Mouse (Mus musculus): Measurements from ENCODE around the gene Slc44a3.

The Slc44a3 gene

DNA sequence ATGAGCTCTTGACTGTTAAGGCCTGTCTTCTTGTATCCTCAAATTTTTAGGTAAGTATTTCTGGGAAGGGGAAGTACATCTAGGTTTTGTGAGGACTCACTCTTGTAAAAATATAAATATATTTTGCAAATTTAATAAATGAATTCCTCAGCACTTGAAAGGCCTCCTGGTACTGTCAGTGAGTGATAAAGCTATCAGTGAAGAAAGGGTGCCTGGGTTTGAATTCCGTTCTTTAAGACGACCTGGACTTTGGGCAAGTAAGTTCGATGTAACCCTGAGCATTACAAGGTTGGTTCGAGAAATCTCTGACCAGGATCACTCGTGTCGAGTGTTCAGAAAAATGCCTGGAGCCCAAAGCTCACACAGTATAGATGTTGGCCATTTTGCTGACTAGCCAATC is 98.8 kb downstream of the Slc44a3 start:
- CTCF ChIA-PET, result interaction anchor here in 2 of 4 experiments (0.6 to 1.5 kb wide), 3 partner anchors 18 to 48 kb away, joined by 3 read pairs; no protein-coding TSS in a partner anchor
- POLR2A ChIA-PET, result interaction anchor here in 3 of 4 experiments (0.6 to 20.9 kb wide), 34 partner anchors 10 to 382 kb away, joined by 3 to 463 read pairs (median 5); partner anchors contain the start of gene Abcd3 (in 1 of the 3)

DNA sequence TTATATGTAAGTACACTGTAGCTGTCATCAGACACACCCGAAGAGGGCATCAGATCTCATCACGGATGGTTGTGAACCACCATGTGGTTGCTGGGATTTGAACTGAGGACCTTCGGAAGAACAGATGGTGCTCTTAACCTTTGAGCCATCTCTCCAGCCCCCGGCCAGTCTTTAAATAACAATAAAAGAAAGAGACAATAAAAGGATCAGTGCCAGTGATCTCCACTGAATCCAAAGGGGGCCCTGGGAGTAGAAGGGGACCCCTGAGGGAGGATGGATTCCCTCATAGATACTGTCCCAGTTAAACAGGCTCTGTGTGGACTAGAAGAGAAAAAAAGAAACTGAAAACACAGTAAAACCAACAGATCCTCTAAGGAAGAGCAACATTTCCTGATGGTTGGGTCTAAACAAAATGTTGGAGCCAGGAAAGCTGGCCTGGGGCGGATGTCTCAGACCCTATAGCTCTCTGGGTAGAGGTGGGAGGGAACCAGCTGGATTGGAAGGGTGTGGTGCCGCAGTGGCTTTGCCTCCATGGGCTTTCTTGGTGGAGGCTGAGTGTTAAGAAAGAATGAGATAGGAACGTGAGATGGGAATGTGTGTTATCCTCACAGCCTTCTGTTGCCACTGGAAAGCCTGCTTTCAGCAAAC is 101.8 kb downstream of the Slc44a3 start:
- POLR2A ChIA-PET, result interaction anchor here (0.5 to 20.9 kb wide), 60 partner anchors 11 to 381 kb away, joined by 3 to 463 read pairs (median 5); partner anchors contain the start of genes Alg14 (in 2 of the 4) and Rwdd3 (in 1 of the 4)
- CTCF ChIA-PET, result interaction anchor here in 3 of 4 experiments (0.5 to 0.7 kb wide), 4 partner anchors 106 to 123 kb away, joined by 3 to 9 read pairs (median 4); no protein-coding TSS in a partner anchor

DNA sequence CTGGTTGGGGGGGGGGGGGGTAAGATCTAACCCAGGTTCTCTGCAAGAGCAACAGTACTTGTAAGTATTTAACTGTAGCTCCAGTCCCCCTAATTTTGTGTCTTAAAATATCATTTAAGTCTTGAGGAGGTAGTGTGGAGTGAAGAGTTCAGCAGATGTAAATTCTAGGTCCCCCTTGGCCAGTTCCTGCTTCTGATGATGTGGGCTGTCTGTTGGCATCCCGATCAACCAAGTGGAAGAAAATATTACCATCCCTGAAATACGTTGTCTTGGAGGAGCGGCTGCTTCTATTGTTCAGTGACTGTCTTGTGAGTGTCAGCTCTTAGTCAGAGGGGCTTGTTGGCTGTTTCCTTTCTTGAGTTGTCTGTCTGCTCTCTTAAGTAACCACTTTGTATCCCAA is 102.7 kb downstream of the Slc44a3 start:
- CTCF ChIA-PET, result interaction anchor here in 2 of 4 experiments (0.6 kb wide), 4 partner anchors 14 to 752 kb away, joined by 3 to 8 read pairs (median 3); no protein-coding TSS in a partner anchor

DNA sequence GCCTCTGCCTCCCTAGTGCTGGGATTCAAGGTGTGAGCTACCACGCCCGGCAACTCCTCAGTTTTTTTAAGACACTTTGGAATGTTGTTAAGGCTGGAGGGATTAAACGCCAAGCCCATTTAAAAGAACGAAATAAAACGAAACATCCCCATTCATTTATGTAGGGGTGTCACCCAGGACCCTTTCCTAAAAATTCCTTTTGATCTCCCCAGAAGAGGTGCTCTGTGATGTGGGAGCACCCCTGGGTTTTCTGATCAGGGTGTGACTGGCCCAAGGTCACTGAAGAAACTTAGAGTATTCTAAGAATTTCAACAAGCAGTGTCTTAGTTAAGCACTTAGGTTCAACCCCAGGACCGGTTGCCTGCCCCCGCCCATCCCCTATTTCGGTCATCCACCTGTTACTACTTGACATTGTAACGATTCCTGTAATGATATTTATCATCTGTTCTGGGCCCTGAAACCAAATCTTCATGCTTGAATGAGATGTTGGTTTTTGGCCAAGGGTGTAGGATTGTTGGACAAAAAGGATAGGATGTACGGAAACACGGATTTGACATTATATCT is 103.4 kb downstream of the Slc44a3 start:
- ChIA-PET CTCF (interaction anchor here in 2 of 4 experiments (0.6 to 0.7 kb wide), 3 partner anchors 14 to 498 kb away, joined by 3 to 8 read pairs (median 3); partner anchors contain the start of gene Rwdd3 (in 1 of the 2)), POLR2A (interaction anchor here (0.6 to 20.9 kb wide), 53 partner anchors 8 to 386 kb away, joined by 3 to 463 read pairs (median 4); partner anchors contain the start of genes Abcd3 (in 1 of the 4) and Alg14 (in 1 of the 4))

More for the DNA sequence above, 102.7 kb downstream of the Slc44a3 start:
- POLR2A ChIA-PET, result interaction anchor here (0.6 to 20.9 kb wide), 46 partner anchors 12 to 322 kb away, joined by 3 to 463 read pairs (median 5); partner anchors contain the start of gene Rwdd3 (in 1 of the 4)

DNA sequence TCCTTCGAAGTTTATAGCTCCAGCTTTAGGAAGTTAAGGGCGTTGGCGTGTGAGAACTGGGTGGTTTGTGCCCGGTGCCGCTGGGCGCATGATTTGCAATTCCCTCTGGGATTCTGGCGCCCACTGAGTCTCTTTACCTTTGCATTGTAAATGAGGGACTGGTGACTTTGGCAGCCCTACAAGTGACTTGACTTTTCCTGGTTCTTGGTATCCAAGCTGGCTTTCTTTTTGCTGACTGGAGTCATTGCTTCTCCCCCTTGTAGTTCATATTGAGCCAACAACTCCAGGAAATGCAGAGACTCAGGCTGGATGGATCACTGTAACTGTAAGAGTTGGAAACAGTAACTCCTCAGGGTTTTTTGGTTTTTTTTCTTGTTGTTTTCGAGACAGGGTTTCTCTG is 104.0 kb downstream of the Slc44a3 start:
- POLR2A ChIA-PET, result interaction anchor here (0.5 to 20.9 kb wide), 49 partner anchors 8 to 387 kb away, joined by 3 to 463 read pairs (median 4); partner anchors contain the start of genes Abcd3 (in 1 of the 4) and Alg14 (in 1 of the 4)

DNA sequence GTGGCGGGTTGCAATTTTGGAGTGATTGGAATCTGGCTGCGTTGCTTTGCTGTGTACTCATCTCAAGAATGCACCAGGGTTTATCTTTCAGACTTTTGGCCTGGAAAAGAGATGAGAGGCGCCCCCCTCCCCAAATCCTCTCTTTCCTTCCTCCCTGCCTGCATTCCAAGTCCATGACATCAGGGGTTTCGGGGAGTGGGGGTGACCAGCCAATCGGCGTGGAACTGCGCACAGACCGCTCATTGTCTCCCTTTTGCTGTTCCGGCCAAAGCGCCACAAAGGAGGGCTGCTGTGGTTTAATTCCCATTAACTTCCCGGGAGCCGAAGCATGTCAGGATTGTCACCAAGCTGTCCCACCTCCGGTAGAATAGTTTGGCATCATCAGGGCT is 104.7 kb downstream of the Slc44a3 start:
- ChIA-PET POLR2A (interaction anchor here (0.5 to 20.9 kb wide), 34 partner anchors 9 to 328 kb away, joined by 3 to 463 read pairs (median 5); no protein-coding TSS in a partner anchor), CTCF (interaction anchor here in 1 of 4 experiments (0.6 kb wide), 1 partner anchor 185 kb away, joined by 3 read pairs; no protein-coding TSS in a partner anchor)

More for the DNA sequence above, 104.0 kb downstream of the Slc44a3 start:
- CTCF ChIA-PET, result interaction anchor here in 1 of 4 experiments (0.7 kb wide), 1 partner anchor 257 kb away, joined by 3 read pairs; the partner anchor contains the start of gene Rwdd3

DNA sequence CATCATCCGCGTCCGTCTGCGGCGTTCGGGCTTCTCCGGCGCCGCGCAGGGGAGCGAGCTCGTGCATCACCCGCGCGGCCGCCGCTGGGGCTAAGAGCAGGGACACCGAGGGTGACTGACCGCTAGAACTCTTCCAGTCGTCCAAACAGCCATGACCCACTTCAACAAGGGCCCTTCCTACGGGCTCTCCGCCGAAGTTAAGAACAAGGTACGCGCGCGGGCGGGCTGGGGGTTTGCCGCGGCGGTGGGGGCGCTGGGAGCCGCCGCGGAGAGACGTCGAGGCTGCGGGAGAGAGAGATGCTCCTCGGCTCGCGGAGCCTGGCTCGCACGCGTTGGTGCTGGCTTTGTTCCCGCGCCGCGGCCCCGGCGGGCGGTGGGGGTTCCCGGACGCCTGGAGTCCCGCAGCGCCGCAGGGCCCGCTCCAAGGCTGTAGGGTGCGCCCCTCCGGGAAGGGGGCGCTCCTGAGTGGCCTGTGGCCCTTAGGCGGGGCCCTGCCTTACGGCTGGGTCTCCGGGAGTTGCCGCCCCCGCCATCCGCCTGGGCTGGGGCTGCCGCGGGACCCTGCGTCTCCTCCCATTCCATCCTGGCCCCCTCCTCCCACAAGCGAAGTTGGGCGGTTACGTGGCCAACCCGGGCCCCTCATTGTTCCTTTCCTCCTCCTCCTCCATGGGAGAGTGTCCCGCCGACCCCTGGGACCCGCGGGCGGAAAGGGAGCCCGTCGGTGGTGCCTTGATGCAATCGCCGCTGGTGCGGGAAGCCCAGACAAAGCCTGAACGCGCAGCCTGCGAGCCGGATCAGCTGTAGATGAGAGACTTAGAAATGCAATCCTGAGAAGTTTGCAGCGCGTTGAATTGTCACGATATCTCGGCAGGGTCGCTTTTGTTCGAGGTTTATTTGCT is 105.3 kb downstream of the Slc44a3 start:
- ChIA-PET CTCF (interaction anchor here in 2 of 4 experiments (0.6 to 1.2 kb wide), 2 partner anchors 185 to 265 kb away, joined by 3 read pairs; no protein-coding TSS in a partner anchor), POLR2A (interaction anchor here (0.6 to 20.9 kb wide), 29 partner anchors 8 to 848 kb away, joined by 3 to 463 read pairs (median 6); partner anchors contain the start of gene Alg14 (in 1 of the 4))

DNA sequence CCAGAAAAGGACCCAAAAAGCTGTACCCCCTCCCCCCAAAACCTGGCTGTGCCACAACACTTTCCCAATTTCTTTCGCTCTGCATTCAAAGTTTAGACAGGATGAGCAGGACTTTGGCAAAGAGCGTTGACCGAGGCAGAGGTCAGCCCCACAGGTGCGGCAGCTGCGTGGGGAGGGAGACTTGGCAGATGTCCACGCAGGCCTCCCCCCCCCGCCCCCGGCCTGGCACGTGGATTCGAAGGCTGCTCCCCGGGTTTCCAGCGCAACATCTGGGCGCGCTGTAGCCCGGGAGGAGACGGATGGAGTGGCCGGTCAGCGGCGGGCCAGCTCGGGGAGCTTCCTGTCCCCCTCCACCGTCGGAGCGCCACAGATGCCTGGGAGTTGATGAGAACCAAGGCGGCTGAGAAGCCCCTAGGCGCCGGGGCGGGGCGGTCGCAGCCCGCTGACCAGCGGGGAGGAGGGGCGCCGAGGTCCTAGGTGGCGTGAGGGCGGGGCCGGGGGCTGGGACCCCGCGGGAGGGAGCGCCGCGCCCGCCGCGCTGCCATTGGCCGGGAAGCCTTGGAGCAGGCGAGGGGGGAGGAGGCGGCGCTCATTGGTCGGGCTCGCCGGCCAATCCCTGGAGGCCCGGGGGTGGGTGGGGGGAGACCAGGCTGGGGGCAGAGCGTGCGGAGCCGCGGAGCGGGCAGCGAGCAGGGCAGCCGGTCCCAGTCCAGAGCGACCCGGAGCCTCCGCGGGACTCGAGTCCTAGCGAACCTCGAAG is 106.2 kb downstream of the Slc44a3 start, which contains the start of gene Cnn3:
Gene Cnn3 (plus strand): TSS at position 637 of the 760 bp plus-strand sequence.
- POLR2A ChIA-PET, result interaction anchor here in 3 of 4 experiments (0.5 to 20.9 kb wide), 36 partner anchors 9 to 848 kb away, joined by 3 to 463 read pairs (median 3); partner anchors contain the start of genes Alg14 (in 2 of the 3) and Slc44a3 (in 1 of the 3)
- CTCF ChIA-PET, result interaction anchor here in 1 of 4 experiments (0.7 to 1.2 kb wide), 2 partner anchors 40 to 264 kb away, joined by 3 to 4 read pairs; no protein-coding TSS in a partner anchor

DNA sequence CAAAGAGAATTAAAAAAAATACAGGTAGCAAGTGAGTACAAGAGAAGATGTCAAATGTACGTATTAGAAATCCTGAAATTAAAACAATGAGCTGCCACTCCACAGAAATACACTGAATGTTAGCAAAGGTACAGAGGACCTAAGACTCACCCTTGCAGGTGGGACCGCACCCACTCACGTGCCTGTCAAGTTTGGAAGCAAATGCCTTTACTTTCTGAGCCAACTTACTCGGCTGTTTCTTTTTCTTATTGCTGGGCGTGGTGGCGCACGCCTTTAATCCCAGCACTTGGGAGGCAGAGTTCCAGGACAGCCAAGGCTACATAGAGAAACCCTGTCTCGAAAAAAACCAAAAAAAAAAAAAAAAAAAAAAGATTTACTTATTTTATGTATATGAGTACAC is 109.8 kb downstream of the Slc44a3 start:
- POLR2A ChIA-PET, result interaction anchor here in 3 of 4 experiments (0.7 to 14.2 kb wide), 17 partner anchors 8 to 1117 kb away, joined by 3 to 463 read pairs (median 5); partner anchors contain the start of gene Cnn3 (in 2 of the 3)
- CTCF ChIA-PET, result interaction anchor here in 1 of 4 experiments (0.6 kb wide), 1 partner anchor 117 kb away, joined by 3 read pairs; no protein-coding TSS in a partner anchor

DNA sequence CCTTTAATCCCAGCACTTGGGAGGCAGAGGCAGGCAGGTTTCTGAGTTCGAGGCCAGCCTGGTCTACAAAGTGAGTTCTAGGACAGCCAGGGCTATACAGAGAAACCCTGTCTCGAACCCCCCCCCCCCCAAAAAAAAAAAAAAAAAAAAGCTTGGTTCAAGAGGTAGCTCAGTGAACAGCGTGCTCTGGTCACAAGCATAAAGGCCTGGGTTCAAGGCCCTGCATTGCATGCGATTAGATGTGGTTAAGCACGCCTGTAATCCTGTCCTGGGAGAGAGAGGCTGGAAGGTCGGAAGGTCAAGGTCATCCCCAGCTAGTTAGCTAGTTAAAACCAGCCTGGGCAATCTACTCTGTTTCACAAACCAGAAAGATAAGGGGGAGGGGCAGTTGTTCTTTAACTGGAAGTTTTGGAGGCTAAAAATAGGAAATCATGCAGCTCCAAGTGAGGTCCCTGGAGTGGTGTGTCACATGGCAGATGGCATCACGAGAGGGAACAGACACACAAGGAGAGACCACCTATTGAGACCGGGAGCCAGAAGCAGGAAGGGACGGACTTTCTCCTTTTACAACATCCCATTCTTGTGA is 113.3 kb downstream of the Slc44a3 start:
- ChIA-PET POLR2A (interaction anchor here (0.6 to 14.2 kb wide), 123 partner anchors 8 to 1813 kb away, joined by 3 to 463 read pairs (median 5); partner anchors contain the start of genes Cnn3 (in 3 of the 4), Alg14 (in 2 of the 4) and Abcd3 (in 1 of the 4)), CTCF (interaction anchor here in 3 of 4 experiments (0.6 to 0.9 kb wide), 3 partner anchors 66 to 93 kb away, joined by 3 read pairs; no protein-coding TSS in a partner anchor)

DNA sequence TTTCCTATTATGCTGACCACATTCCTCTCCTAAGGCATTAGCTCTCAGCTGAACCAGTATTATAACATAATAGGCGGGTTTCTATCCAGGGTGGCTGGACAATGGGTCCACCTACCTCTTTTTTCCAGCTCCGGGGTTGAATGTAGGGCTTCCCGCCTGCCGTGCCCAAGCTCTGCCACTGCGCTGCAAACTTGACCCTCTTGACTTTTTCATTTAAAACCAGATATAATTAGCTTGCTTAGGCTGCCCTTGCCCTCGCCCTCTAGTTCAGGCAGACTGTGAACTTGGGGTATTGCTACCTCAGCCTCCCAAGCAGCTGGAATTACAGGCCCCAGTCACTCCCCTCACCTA is 114.0 kb downstream of the Slc44a3 start:
- POLR2A ChIA-PET, result interaction anchor here (0.5 to 14.2 kb wide), 112 partner anchors 8 to 397 kb away, joined by 3 to 463 read pairs (median 6); partner anchors contain the start of genes Alg14 (in 3 of the 4), Cnn3 (in 3 of the 4), Abcd3 (in 1 of the 4) and F3 (in 1 of the 4)

DNA sequence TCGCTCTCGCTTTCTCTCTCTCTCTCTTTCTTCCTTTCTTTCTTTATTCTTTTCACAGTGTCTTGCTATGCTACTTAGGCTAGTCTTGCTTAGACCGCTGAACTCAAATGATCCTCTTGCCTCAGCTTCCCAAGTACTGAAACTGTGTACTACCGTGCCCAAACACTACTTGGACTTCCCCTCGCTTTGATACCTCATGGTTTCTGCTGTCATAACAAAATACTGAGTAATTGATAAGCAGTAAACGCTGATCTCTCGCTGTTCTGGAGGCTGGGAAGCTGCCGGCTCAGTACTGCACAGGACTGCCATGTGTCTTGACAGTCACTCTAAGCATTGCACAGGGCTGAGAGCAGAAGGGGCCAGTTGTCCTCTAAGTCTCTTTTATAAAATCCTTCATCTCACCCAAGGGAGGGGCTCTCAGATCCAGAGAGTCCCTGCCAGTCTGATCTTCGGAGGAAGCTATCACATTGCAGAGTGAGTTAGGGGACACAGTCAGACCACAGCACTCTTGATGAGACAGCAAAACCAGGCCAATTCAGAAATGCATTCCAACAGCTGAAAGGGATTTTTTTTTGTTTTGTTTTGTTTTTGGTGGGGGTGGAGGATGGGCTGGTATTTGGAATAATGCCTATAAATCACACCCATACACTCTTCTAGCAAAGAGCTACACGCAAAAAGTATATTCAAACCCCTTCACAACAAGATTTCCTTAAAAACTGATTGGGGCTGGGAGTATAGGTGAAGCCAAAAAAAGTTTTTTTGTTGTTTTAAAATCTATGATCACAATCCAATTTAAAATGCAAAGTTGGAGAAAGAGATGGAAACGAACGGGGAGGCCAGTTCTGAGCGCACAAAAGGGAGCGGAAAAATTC is 114.6 kb downstream of the Slc44a3 start:
- ChIA-PET CTCF (interaction anchor here in 1 of 4 experiments (0.9 kb wide), 1 partner anchor 83 kb away, joined by 3 read pairs; no protein-coding TSS in a partner anchor), POLR2A (interaction anchor here (0.5 to 14.2 kb wide), 98 partner anchors 7 to 397 kb away, joined by 3 to 463 read pairs (median 6); partner anchors contain the start of genes Cnn3 (in 3 of the 4), Alg14 (in 2 of the 4), Abcd3 (in 1 of the 4) and F3 (in 1 of the 4))

More for the DNA sequence above, 114.0 kb downstream of the Slc44a3 start:
- CTCF ChIA-PET, result interaction anchor here in 1 of 4 experiments (0.9 kb wide), 1 partner anchor 83 kb away, joined by 3 read pairs; no protein-coding TSS in a partner anchor

DNA sequence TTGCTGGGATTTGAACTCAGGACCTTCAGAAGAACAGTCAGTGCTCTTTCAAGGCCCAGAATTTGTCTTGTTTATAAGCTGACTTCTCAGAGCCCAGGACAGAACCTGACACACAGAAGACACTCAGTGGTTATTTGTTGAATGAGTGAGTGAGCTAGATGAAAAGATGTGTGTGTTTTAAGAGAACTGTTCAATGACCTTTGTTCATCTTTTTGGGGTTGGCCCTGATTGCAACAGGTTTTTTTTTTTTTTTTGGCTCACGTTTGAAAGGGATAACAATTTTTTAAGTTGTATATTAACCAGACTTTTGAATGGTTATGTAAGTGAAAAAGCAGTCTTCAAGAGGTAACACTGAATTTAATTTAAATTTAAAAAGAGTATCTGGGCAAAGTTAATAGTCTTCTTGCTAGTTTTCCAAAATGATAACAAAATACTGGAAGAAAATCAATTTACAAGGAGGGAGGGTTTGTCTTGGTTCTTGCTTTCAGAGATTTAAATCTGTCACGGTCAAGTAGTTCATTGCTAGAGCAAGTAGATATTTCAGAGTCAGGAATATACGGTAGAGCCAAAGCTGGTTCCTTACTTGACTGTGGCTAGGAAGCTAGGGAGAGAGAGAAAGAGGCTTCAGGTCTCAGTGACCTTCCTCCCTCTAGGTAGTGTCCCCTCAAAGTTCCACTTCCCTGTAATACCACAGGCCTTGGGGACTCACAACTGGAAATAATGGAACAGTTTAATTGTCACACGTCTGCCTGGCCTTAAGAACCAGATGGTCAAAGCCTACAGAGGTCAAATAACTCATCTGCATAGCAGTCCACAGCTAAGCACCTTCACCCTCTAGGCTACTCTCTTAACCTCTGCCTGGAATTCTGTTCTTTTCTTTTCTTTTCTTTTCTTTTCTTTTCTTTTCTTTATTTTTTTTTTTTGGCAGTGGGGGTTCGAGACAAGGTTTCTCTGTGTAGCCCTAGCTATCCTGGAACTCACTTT is 115.7 kb downstream of the Slc44a3 start:
- POLR2A ChIA-PET, result interaction anchor here (0.6 to 14.2 kb wide), 43 partner anchors 9 to 634 kb away, joined by 3 to 463 read pairs (median 6); partner anchors contain the start of gene Cnn3 (in 3 of the 4)
- CTCF ChIA-PET, result interaction anchor here in 3 of 4 experiments (0.6 to 1.2 kb wide), 3 partner anchors 15 to 24 kb away, joined by 3 to 5 read pairs (median 5); no protein-coding TSS in a partner anchor
